Mouse (Mus musculus): ENCODE data around the gene Ipo5.

The Ipo5 gene

GRCm38 (mm10) chr14:120910733-120911324 is at the start of gene Ipo5:
TSS of gene Ipo5 (plus strand) at chr14:120911224.
- peak; percentile 97 for DNase-seq (ENCODE audit: low spot score)

GRCm38 (mm10) chr14:120863205-120863604 is 47.8 kb upstream of the Ipo5 start:
- no peak for DNase-seq (ENCODE audit: low spot score)

GRCm38 (mm10) chr14:120864896-120865295 is 46.1 kb upstream of the Ipo5 start:
- no peak for DNase-seq (ENCODE audit: low spot score)

GRCm38 (mm10) chr14:120866573-120866972 is 44.5 kb upstream of the Ipo5 start:
- DNase-seq (ENCODE audit: low spot score) = no peak

GRCm38 (mm10) chr14:120867121-120867520 is 43.9 kb upstream of the Ipo5 start:
- DNase-seq (ENCODE audit: low spot score) = no peak

GRCm38 (mm10) chr14:120868494-120868893 is 42.5 kb upstream of the Ipo5 start:
- no peak for DNase-seq (ENCODE audit: low spot score)

GRCm38 (mm10) chr14:120870736-120871135 is 40.3 kb upstream of the Ipo5 start:
- DNase-seq (ENCODE audit: low spot score) = peak; percentile 20

GRCm38 (mm10) chr14:120874397-120874796 is 36.6 kb upstream of the Ipo5 start:
- no peak for DNase-seq (ENCODE audit: low spot score)

GRCm38 (mm10) chr14:120875144-120875543 is 35.9 kb upstream of the Ipo5 start:
- DNase-seq (ENCODE audit: low spot score) = no peak

GRCm38 (mm10) chr14:120875811-120876388 is 35.1 kb upstream of the Ipo5 start:
- no peak for DNase-seq (ENCODE audit: low spot score)

GRCm38 (mm10) chr14:120877147-120877546 is 33.9 kb upstream of the Ipo5 start:
- no peak for DNase-seq (ENCODE audit: low spot score)

GRCm38 (mm10) chr14:120879026-120879425 is 32.0 kb upstream of the Ipo5 start:
- no peak for DNase-seq (ENCODE audit: low spot score)

GRCm38 (mm10) chr14:120880601-120881000 is 30.4 kb upstream of the Ipo5 start:
- DNase-seq (ENCODE audit: low spot score) = no peak

GRCm38 (mm10) chr14:120881054-120881453 is 30.0 kb upstream of the Ipo5 start:
- DNase-seq (ENCODE audit: low spot score) = no peak

- no peak for DNase-seq (ENCODE audit: low spot score)
Observed at GRCm38 (mm10) chr14:120888681-120889080, 22.3 kb upstream of the Ipo5 start.

GRCm38 (mm10) chr14:120892369-120892768 is 18.7 kb upstream of the Ipo5 start:
- no peak for DNase-seq (ENCODE audit: low spot score)

- no peak for DNase-seq (ENCODE audit: low spot score)
Observed at GRCm38 (mm10) chr14:120896613-120897012, 14.4 kb upstream of the Ipo5 start.

- DNase-seq (ENCODE audit: low spot score) = no peak
Observed at GRCm38 (mm10) chr14:120898876-120899275, 12.1 kb upstream of the Ipo5 start.

- no peak for DNase-seq (ENCODE audit: low spot score)
Observed at GRCm38 (mm10) chr14:120909396-120909795, 1.6 kb upstream of the Ipo5 start.

GRCm38 (mm10) chr14:120910320-120910719 is 704 bp upstream of the Ipo5 start:
- DNase-seq (ENCODE audit: low spot score) = no peak

- DNase-seq (ENCODE audit: low spot score) = peak; percentile 71
Observed at GRCm38 (mm10) chr14:120911388-120911901, 421 bp downstream of the Ipo5 start.

GRCm38 (mm10) chr14:120912090-120912710 is 1.2 kb downstream of the Ipo5 start:
- DNase-seq (ENCODE audit: low spot score) = peak; percentile 39

GRCm38 (mm10) chr14:120912916-120913315 is 1.9 kb downstream of the Ipo5 start:
- peak; percentile 53 for DNase-seq (ENCODE audit: low spot score)
